Mouse (Mus musculus) left cerebral cortex, adult 2 months (tissue): Measurements from ENCODE around the gene Tmem87b. TPM values are rescaled to one million over a fixed set of nuclear protein-coding genes. Genes with fewer than 3 reads are reported as not detected.

Experiments used
- DNase-seq, 2 experiments: peaks; one replicate each; pipeline ENCODE4 v3.0.0; 2021 to 2022; ENCODE audit warnings: low spot score in 2 of 2, mixed read lengths in 1 of 2; ENCODE audit errors: extremely low spot score in 1 of 2
- H3K27ac ChIP-seq: fragments of 200-600 bp; 2 replicates; pipeline ENCODE4 v1.8.1; 2022
- H3K4me3 ChIP-seq: fragments of 200-600 bp; 2 replicates; pipeline ENCODE4 v1.8.1; 2022
- CTCF ChIP-seq: fragments of 200-600 bp; IDR thresholded peaks from 2 replicates; pipeline ENCODE4 v1.8.1; 2022; ENCODE audit warnings: antibody characterized with exemption, mild to moderate bottlenecking, moderate library complexity
- intact Hi-C: fragments of 180-260 bp; cut with DNase I; formaldehyde crosslinking; loops from one replicate; pipeline ENCODE4 v1.15.1; 2025
- total RNA-seq, 2 experiments: library from RNA; stranded (reverse); gene quantifications; 2 replicates each; pipeline ENCODE4 v1.2.3; 2021

Gene Tmem87b
- total RNA-seq, 2 experiments from 2014 or later = 31.6 to 36.5 TPM

DNA sequence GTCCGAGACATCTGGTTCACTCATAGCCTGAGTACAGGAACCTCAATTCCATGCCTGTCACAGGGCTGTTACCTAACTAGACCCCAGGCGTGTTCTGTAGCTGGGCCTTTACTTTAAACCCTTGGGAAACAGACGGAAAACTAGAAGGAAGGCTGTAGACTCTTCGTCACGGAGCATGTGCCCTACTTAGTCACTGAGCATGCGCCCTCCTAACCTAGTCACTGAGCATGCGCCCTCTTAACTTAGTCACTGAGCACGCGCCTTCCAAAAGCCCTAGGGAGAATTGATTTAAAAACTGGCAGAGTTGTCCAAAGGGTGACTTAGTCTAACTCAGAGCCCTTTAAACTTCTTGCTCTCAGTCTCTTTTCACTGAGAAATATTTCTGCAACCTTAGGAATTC lies 44.7 kb downstream of the Tmem87b start, which contains the start of gene Fbln7:
Fbln7 (plus strand) TSS at position 346 of the 400 bp plus-strand sequence.
- Histone ChIP-seq H3K27ac (no peak within 1 kb of the TSS), H3K4me3 (peak within 1 kb of the TSS; percentile 53)
- intact Hi-C loops = loop anchor here (10.0 kb wide), 1 partner anchor 392 kb away; no protein-coding TSS in a partner anchor
- no peak for TF ChIP-seq CTCF
- DNase-seq = no peak

DNA sequence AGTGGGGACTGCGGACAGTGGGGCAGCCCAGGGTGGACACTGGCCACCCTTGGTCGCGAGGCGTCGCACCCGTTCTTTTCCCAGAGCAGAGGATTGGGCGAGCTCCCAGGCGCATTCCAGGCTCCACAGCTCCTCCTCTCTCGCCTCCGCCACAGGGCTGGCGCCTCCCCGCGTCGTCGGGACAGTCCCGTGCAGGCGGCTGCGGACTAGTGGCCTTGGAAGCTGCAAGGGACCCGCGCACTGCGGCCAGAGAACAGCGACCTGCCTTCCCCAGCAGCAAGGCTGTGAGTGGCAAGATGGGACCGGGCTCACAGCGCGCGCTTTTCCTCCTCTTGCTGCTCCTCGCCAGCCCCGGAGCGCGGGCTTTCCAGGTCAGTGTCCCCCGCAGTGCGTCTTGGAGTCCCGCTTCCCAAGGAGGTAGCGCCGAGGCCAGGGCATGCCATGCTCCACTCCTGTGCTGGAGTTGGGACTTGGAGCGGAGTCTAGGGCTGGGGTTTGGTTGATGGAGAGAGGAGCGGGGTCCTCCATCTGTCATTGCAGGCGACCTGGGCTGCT lies 45.9 kb downstream of the Tmem87b start:
- TF ChIP-seq CTCF = no peak; the same call in 1 of the 2 replicates
- intact Hi-C loops = loop anchor here (10.0 kb wide), 1 partner anchor 391 kb away; no protein-coding TSS in a partner anchor
- peak; percentile 16 to 34 for DNase-seq

GRCm38 (mm10) chr2:128865061-128865460 lies 47.1 kb downstream of the Tmem87b start:
- no peak for DNase-seq
- no peak for TF ChIP-seq CTCF
- Histone ChIP-seq H3K27ac (no peak overlapping the region), H3K4me3 (no peak overlapping the region)
- intact Hi-C loops = loop anchor here (10.0 kb wide), 1 partner anchor 390 kb away; no protein-coding TSS in a partner anchor

More for the DNA sequence above, 45.9 kb downstream of the Tmem87b start:
- Histone ChIP-seq H3K4me3 (peak overlapping the region; percentile 53), H3K27ac (no peak overlapping the region)

DNA sequence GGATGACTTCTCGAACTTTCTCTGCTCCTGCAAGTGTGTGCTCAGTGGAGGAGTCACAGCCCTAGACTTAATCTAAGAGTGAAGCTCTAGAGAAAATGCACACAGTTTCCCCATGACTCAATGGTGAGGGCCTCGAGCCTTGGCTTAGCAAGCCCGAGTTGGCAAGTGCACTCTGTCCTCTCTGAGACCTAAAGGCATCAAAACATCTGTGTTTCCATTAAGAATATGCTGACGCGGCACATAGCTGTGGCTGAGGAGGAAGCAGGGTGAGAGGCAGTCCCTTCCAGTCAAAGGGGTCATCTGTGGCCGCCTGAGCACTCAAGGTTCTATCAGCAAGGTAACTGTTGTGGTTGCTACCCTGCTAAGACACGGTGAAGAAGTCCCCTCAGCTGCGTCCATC lies 53.7 kb downstream of the Tmem87b start:
- no peak overlapping the region for H3K4me3 ChIP-seq
- intact Hi-C loops = no loop called here
- no peak for TF ChIP-seq CTCF
- H3K27ac ChIP-seq = no peak overlapping the region
- no peak for DNase-seq

DNA sequence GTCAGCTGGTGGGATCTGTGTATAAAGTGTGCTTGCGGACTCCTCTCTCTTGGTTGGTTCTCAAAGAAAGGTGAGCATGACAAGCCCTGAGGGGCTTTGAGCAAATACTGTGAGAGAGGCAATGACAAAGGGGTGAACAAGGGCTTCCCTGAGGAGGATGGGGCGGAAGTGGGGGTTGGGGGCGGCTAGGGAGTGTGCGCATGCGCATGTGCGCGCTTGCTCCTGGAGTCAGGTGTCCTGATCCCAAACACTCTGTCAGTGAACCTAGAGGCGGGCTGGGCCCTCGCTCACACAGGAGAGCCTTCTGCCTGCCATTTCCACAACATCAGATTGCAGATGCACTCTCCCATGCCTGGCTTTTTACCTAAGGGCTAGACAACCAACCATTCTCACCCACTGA lies 54.3 kb downstream of the Tmem87b start:
- intact Hi-C loops = no loop called here
- Histone ChIP-seq H3K4me3 (no peak overlapping the region), H3K27ac (no peak overlapping the region)
- no peak for TF ChIP-seq CTCF
- DNase-seq = no peak

- intact Hi-C loops = no loop called here
- H3K27ac ChIP-seq = no peak overlapping the region
- TF ChIP-seq CTCF = no peak
- no peak for DNase-seq
- H3K4me3 ChIP-seq = no peak overlapping the region
These were observed 57.6 kb downstream of the Tmem87b start for GRCm38 (mm10) chr2:128875526-128875925.

GRCm38 (mm10) chr2:128881236-128881635 lies 63.3 kb downstream of the Tmem87b start:
- DNase-seq = no peak
- peak; percentile 37 for TF ChIP-seq CTCF
- intact Hi-C loops = no loop called here
- Histone ChIP-seq H3K27ac (no peak overlapping the region), H3K4me3 (no peak overlapping the region)

DNA sequence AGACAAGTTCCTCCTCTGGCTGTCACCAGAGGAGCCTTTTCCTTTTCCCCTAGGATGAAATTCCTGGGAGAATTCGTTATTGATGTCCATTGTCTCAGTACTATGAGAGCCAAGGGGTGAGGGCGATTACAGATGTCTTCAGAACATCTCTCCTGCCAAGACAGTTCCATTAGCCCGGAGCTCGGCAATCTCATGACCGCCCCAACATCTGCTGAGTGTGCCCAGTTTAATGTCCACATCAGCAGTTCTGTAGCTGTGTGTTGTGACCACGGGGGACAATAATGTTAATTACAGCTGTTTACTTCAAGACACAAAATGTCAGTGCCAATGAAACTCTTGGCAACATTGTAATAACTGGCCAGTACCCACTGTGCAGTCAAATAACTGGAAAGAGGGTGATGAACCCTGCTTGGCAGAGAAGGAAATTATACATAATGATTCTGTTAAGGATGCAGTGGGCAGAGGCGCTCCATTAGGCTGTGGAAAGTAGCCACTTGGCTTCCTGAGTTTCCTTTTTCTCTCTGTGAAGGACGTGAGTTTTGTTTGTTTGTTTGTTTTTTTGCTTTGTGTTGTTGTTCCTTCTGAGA lies 67.4 kb downstream of the Tmem87b start:
- intact Hi-C loops = no loop called here
- no peak overlapping the region for H3K4me3 ChIP-seq
- no peak overlapping the region for H3K27ac ChIP-seq
- TF ChIP-seq CTCF = no peak
- DNase-seq = no peak

GRCm38 (mm10) chr2:128887866-128888550 lies 70.1 kb downstream of the Tmem87b start:
- intact Hi-C loops = no loop called here
- H3K27ac ChIP-seq = no peak overlapping the region
- TF ChIP-seq CTCF = no peak
- DNase-seq = no peak
- H3K4me3 ChIP-seq = no peak overlapping the region

GRCm38 (mm10) chr2:128890661-128891335 lies 72.9 kb downstream of the Tmem87b start:
- intact Hi-C loops = no loop called here
- TF ChIP-seq CTCF = no peak; the same call in 1 of the 2 replicates
- no peak for DNase-seq
- Histone ChIP-seq H3K27ac (no peak overlapping the region), H3K4me3 (no peak overlapping the region)

GRCm38 (mm10) chr2:128892180-128892721 lies 74.3 kb downstream of the Tmem87b start:
- H3K4me3 ChIP-seq = peak overlapping the region; percentile 32
- no peak overlapping the region for H3K27ac ChIP-seq
- TF ChIP-seq CTCF = no peak
- no peak for DNase-seq
- intact Hi-C loops = no loop called here
